Mouse (Mus musculus) neural tube, embryonic 11.5 days (tissue): ENCODE measurements around the gene Trim17. TPM values are rescaled to one million over a fixed set of nuclear protein-coding genes. Genes with fewer than 3 reads are reported as not detected.
"Not testable (repeated sequence)": the region's sequence is repeated elsewhere in the genome, so short reads cannot be mapped to it uniquely, and the experiment has no call there.

Experiments used
- ATAC-seq: fragments of 200-750 bp; cut with Nextera tagmentation; 2 replicates; pipeline ENCODE4 v1.8.0; 2017; ENCODE audit warnings: moderate number of reproducible peaks, mild to moderate bottlenecking, moderate TSS enrichment, moderate library complexity; ENCODE audit not compliant: insufficient read depth, low FRiP score, low TSS enrichment
- DNase-seq: peaks from one replicate; pipeline ENCODE4 v3.0.0-alpha.2; 2015; ENCODE audit warnings: low spot score
- H3K27ac ChIP-seq: fragments of 300-500 bp; sonication (generic); 2 replicates; pipeline ENCODE4 v1.5.1; 2014; ENCODE audit warnings: low read depth, mild to moderate bottlenecking, low read length
- H3K27me3 ChIP-seq: fragments of 300-500 bp; sonication (generic); 2 replicates; pipeline ENCODE4 v1.6.1; 2014; ENCODE audit warnings: mild to moderate bottlenecking, low read length, mixed read lengths; ENCODE audit not compliant: control insufficient read depth, insufficient read depth
- H3K36me3 ChIP-seq: fragments of 300-500 bp; sonication (generic); 2 replicates; pipeline ENCODE4 v1.6.1; 2014; ENCODE audit warnings: mild to moderate bottlenecking, low read length, moderate library complexity, mixed read lengths; ENCODE audit not compliant: control insufficient read depth, insufficient read depth
- H3K4me1 ChIP-seq: fragments of 300-500 bp; sonication (generic); 2 replicates; pipeline ENCODE4 v1.6.1; 2014; ENCODE audit warnings: low read length, mixed read lengths; ENCODE audit not compliant: control insufficient read depth, insufficient read depth
- H3K4me2 ChIP-seq: fragments of 300-500 bp; sonication (generic); 2 replicates; pipeline ENCODE4 v1.6.1; 2014; ENCODE audit warnings: low read depth, mild to moderate bottlenecking, moderate library complexity
- H3K4me3 ChIP-seq: fragments of 300-500 bp; sonication (generic); 2 replicates; pipeline ENCODE4 v1.5.1; 2014; ENCODE audit warnings: low read depth, low read length
- H3K9ac ChIP-seq: fragments of 300-500 bp; sonication (generic); 2 replicates; pipeline ENCODE4 v1.6.1; 2014; ENCODE audit warnings: mild to moderate bottlenecking, low read length
- H3K9me3 ChIP-seq: fragments of 300-500 bp; sonication (generic); 2 replicates; pipeline ENCODE4 v1.6.1; 2016; ENCODE audit warnings: low read length; ENCODE audit not compliant: control insufficient read depth
- WGBS: fragments of 180-500 bp; shearing (Covaris S2); extraction: QIAGEN DNeasy Blood & Tissue Kit; methylation state at CpG from one replicate; pipeline ENCODE4 v1.1.7; 2014; 5-methylcytosine and 5-hydroxymethylcytosine counted together
- polyA plus RNA-seq: library from polyadenylated mRNA; unstranded; fragments of >200 nt; fragmentation: Nextera tagmentation; extraction: Ambion mirVana; gene quantifications from 2 replicates; pipeline ENCODE4 v1.2.1, GENCODE M21; 2014

The Trim17 gene
- polyA plus RNA-seq, 1 experiment from 2014 or later = 0.88 TPM

DNA sequence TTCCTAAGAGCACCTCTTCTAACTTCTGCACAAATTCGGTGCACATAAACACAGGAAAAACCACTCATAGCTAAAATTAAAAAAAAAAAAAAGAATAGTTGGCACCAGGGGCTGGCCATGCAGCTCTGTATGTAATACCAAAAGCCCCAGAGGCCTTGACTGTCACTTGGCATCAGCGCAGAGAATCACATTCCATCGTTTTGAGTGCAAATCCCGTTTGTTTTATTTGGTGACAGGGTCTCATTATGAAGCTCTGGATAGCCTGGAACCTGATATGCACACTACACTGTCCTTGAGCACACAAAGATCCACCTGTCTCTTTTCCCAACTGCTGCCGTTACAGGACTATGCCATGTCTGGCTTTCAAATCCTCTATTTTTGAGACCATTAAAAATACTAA is 3.3 kb upstream of the Trim17 start:
- 78% methylated on average over 5 of the region's 5 CpGs for WGBS
- no peak overlapping the region for H3K27ac ChIP-seq
- no peaks in the 10 kb centered on the region for H3K9me3 ChIP-seq
- ATAC-seq = no peak
- H3K4me1 ChIP-seq = peaks cover 8% of the 10 kb centered on the region; the same call in 1 of the 2 replicates
- DNase-seq = no peak
- no peak overlapping the region for H3K4me3 ChIP-seq
- no peak overlapping the region for H3K9ac ChIP-seq
- H3K27me3 ChIP-seq = no peaks in the 10 kb centered on the region
- no peaks in the 10 kb centered on the region for H3K36me3 ChIP-seq
- no peak overlapping the region for H3K4me2 ChIP-seq

DNA sequence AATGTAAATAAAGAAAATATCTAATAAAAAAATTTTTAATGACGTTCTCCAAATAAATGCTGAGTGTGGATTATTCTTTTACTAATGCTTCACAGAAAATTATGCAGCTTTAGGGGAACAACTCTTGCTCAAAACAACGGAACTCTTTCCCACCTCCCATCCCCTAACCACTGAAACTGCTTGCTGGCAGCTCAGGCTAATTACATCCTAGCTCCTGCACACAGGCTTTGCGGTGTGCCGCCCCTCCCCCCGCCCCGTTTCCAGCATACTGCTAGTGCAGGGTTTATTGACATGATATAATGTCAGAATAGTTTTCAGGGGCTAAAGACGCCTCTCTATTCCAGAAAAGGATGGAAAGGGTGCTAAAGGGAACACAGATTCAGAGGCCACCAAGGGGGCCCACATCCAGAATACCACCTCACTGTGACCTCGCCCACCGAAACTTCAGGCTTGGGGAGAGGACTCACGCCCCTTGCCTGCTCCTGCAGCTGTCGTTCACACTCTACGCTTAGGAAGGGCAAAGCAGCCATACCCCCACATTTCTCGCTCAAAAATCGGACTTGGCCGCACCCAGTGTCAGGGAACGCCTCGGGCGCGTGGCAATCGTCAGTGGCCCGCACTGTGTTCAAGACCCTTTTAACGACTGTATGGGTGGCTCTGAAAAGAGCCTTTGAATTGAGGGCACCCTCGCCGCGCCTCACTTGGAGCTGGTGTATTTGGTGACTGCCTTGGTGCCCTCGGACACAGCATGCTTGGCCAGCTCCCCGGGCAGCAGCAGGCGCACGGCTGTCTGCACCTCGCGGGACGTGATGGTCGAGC is 925 bp upstream of the Trim17 start:
- Histone ChIP-seq H3K9ac (peak overlapping the region; percentile 64), H3K4me3 (peak overlapping the region; percentile 86), H3K36me3 (no peaks in the 10 kb centered on the region), H3K27me3 (no peaks in the 10 kb centered on the region), H3K27ac (peak overlapping the region; percentile 86), H3K4me1 (peaks cover 23% of the 10 kb centered on the region), H3K9me3 (no peaks in the 10 kb centered on the region), H3K4me2 (peak overlapping the region; percentile 58)
- WGBS = under 1% methylated on average over 32 of the region's 33 CpGs
- peak; percentile 5 for ATAC-seq
- DNase-seq = peak; percentile 70

DNA sequence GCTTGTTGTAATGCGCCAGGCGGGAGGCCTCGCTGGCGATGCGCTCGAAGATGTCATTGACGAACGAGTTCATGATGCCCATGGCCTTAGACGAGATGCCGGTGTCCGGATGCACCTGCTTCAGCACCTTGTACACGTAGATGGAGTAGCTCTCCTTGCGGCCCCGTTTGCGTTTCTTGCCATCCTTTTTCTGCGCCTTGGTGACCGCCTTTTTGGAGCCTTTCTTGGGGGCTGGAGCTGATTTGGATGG is 390 bp upstream of the Trim17 start:
- H3K27me3 ChIP-seq, DNase-seq, H3K9me3 ChIP-seq, H3K36me3 ChIP-seq: not testable (repeated sequence)
- WGBS = 0% methylated on average over 11 of the region's 17 CpGs
- H3K27ac ChIP-seq = peak overlapping the region; percentile 86
- peaks cover 23% of the 10 kb centered on the region for H3K4me1 ChIP-seq
- peak; percentile 42 for ATAC-seq
- peak overlapping the region; percentile 58 for H3K4me2 ChIP-seq
- peak overlapping the region; percentile 86 for H3K4me3 ChIP-seq
- H3K9ac ChIP-seq = peak overlapping the region; percentile 64

DNA sequence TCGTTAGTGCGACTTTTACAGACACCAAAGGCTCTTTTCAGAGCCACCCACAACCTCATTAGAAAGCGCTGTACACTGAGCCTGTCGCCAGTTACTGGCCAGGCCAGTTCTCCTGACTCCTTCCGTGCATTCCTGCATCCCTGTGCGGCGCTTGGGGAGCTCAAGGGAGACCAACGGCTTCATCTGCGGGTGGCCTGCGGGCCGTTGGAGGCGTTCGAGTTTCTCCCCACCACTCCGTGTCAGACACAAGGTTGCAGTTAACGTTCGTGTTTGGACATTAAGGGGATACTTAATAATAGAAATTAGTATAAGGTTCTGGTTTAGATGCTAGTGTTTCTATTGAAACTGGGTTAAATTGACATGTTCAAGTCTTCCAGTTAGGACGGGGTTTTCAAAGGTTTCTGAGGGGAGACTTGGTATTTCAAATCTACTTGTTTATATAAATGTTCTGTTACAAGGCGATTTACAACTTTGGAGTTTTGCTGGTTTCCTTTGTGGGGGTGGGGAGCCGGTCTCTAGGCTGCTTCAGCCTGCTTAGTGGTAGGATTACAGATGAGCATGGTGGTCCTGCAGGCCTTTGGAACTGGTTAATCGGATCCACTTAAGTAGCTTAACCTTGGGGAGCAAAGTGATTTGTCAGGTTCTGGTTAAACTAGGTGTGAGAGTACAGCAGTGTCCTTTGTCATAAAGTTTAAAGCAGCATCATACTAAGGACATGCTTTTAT is 820 bp downstream of the Trim17 start:
- peak overlapping the region; percentile 93 for H3K9ac ChIP-seq
- no peaks in the 10 kb centered on the region for H3K27me3 ChIP-seq
- ATAC-seq (peak; percentile 36), DNase-seq (no peak)
- H3K4me3 ChIP-seq = peak overlapping the region; percentile 86
- H3K4me2 ChIP-seq = peak overlapping the region; percentile 89
- WGBS = under 1% methylated on average over 20 of the region's 20 CpGs
- H3K36me3 ChIP-seq = no peaks in the 10 kb centered on the region
- H3K27ac ChIP-seq = peak overlapping the region; percentile 86
- no peaks in the 10 kb centered on the region for H3K9me3 ChIP-seq
- H3K4me1 ChIP-seq = peaks cover 23% of the 10 kb centered on the region

DNA sequence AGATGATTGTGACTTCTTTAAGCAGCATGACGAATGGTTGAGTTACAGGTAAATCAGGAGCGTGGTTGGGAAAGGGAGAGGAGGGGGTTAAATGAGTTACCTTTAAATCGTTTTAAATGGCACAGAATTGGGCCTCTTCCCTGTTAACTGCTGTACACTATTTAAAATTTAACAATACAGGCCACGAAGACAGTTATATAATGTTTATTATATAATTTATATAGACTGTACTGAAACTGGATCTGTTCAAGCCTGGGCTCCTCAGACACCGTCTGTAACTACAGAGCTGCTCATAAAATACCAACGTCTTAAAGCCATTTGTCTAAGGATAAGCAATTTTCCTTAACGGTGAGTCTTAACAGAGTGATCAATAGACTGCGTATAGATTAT is 1.4 kb downstream of the Trim17 start:
- ATAC-seq (no peak), DNase-seq (no peak)
- WGBS = 38% methylated on average over 8 of the region's 8 CpGs
- Histone ChIP-seq H3K4me1 (peaks cover 23% of the 10 kb centered on the region), H3K27me3 (no peaks in the 10 kb centered on the region), H3K4me2 (peak overlapping the region; percentile 89), H3K27ac (peak overlapping the region; percentile 86; the same call in 1 of the 2 replicates), H3K36me3 (no peaks in the 10 kb centered on the region), H3K4me3 (peak overlapping the region; percentile 86), H3K9ac (peak overlapping the region; percentile 93), H3K9me3 (no peaks in the 10 kb centered on the region)

DNA sequence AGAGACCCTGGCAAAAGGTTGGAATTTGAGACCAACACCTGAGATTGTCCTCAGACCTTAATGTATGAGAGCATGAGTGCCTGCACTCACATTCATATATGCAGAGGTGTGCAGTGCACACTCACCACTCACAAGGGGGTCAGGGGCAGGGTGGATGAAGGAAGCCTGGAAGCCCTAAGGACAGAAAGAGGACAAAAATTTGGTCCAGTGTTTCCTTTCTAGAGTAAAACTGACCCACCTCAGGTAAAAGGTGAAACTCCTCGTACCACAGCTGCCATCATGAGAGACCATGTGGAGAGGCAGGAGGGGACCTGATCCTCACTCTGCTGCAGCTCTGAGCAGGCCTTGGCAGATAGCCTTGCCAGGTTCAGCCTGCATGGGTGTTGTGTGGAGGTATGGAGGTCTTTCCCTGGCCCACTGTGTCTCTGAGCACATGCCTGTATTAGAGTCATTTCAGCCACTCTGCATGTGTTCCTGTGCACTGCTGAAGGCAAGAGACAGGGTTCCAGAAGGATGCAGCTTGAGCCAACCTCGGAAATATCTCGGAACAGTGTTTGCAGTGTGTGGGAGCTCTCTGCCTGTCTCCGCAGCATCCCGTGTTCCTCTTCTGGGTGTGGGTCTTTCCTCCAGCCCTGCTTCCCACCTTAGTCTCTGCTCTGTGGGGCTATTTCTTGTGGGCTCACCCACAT is 2.9 kb downstream of the Trim17 start:
- no peak overlapping the region for H3K9ac ChIP-seq
- 92% methylated on average over 5 of the region's 5 CpGs for WGBS
- DNase-seq = no peak

DNA sequence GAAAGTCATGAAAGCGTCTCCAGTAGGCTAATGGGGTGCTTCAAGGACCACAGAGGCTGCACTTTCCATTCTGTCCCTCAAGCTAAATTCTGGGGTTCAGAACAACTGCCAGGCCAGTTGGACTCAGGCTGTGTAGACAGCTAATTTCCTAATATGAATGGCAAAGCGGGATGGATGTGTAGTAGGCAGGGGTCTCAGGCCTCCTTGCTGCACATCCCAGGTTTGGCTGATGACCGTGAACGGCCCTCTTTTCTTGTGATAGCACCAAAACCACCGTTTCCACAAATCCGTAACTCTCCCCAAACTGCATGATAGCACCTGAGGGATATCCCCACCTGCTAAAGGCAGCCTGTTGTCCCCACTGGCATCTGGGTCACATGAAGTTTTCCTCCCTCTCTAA is 4.1 kb downstream of the Trim17 start:
- 89% methylated on average over 6 of the region's 6 CpGs for WGBS
- Histone ChIP-seq H3K27ac (no peak overlapping the region), H3K9ac (no peak overlapping the region), H3K36me3 (no peaks in the 10 kb centered on the region), H3K9me3 (no peaks in the 10 kb centered on the region), H3K4me1 (peaks cover 19% of the 10 kb centered on the region), H3K4me3 (no peak overlapping the region), H3K27me3 (no peaks in the 10 kb centered on the region), H3K4me2 (0 out of 2 replicates have a peak overlapping the region, but pooled peaks have one; percentile 4)
- ATAC-seq (no peak), DNase-seq (no peak)

More for the DNA sequence above, 2.9 kb downstream of the Trim17 start:
- H3K36me3 ChIP-seq = no peaks in the 10 kb centered on the region
- no peaks in the 10 kb centered on the region for H3K27me3 ChIP-seq
- no peak overlapping the region for H3K27ac ChIP-seq
- ATAC-seq = no peak
- H3K4me3 ChIP-seq = 0 out of 2 replicates have a peak overlapping the region, but pooled peaks have one; percentile 4
- H3K4me1 ChIP-seq = peaks cover 23% of the 10 kb centered on the region
- peak overlapping the region; percentile 89 for H3K4me2 ChIP-seq
- H3K9me3 ChIP-seq = no peaks in the 10 kb centered on the region

DNA sequence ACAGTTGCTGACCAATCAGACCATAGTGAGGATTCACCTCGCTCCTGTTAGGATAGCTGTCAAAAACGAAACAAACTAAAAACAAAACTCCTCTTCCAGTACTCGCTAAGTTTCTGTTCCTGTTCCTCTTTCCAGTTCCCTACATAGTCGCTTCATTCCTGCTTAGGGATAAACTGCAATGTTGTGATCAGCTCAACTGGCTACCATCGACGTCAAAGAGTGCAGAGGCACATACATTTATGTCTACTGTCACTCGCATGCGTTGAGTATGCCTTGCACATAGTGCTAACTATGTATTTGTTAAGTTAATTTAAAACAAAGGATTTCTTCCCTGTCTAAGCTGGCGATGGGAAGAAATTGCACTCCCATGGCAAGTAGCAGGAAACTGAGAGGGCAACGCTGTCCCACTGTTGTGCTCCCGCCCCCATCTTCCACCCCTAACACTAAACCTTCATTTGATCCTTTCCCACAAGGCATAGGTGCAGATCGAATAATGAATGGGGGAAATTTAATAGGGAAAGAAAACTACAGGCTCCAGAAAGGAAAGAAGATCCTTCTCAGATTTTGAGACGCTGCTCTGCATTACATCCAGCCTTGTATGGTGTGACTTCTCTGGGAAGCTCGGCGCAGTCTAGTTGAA is 4.8 kb downstream of the Trim17 start:
- H3K27me3 ChIP-seq = no peaks in the 10 kb centered on the region
- 38% methylated on average over 15 of the region's 15 CpGs for WGBS
- DNase-seq (no peak), ATAC-seq (no peak)
- peak overlapping the region; percentile 36 for H3K9ac ChIP-seq
- no peaks in the 10 kb centered on the region for H3K36me3 ChIP-seq
- H3K4me1 ChIP-seq = peaks cover 19% of the 10 kb centered on the region
- no peaks in the 10 kb centered on the region for H3K9me3 ChIP-seq
- peak overlapping the region; percentile 34 for H3K4me3 ChIP-seq
- H3K4me2 ChIP-seq = peak overlapping the region; percentile 59
- H3K27ac ChIP-seq = no peak overlapping the region
